Mouse (Mus musculus) erythroblast, embryonic 14.5 days (primary cell): ENCODE measurements around the gene Slc30a2. TPM values are rescaled to one million over a fixed set of nuclear protein-coding genes. Genes with fewer than 3 reads are reported as not detected.
"Not testable (repeated sequence)": the region's sequence is repeated elsewhere in the genome, so short reads cannot be mapped to it uniquely, and the experiment has no call there.

Experiments
- H3K27me3 ChIP-seq: 2 replicates; pipeline ENCODE4 v1.6.1; 2012; ENCODE audit warnings: inconsistent platforms; ENCODE audit not compliant: control insufficient read depth
- H3K36me3 ChIP-seq: 2 replicates; pipeline ENCODE4 v1.6.1; 2012; ENCODE audit warnings: mild to moderate bottlenecking, inconsistent platforms; ENCODE audit not compliant: control insufficient read depth
- H3K4me1 ChIP-seq: 2 replicates; pipeline ENCODE4 v1.6.1; 2012; ENCODE audit warnings: inconsistent platforms; ENCODE audit not compliant: control insufficient read depth
- H3K4me3 ChIP-seq: replicated peaks from 2 replicates; pipeline ENCODE3; 2012; ENCODE audit warnings: moderate library complexity, mild to moderate bottlenecking, inconsistent platforms
- H3K9me3 ChIP-seq: 2 replicates; pipeline ENCODE4 v1.6.1; 2012; ENCODE audit warnings: low read length, inconsistent platforms, mixed read lengths; ENCODE audit not compliant: control insufficient read depth
- GATA1 ChIP-seq: IDR thresholded peaks from 2 replicates; pipeline ENCODE4 v1.6.1; 2012; ENCODE audit warnings: low read length, inconsistent platforms, mixed read lengths
- TAL1 ChIP-seq: IDR thresholded peaks from 3 replicates; pipeline ENCODE4 v1.6.1; 2012; ENCODE audit warnings: low read length, inconsistent platforms, mixed read lengths
- polyA plus RNA-seq: library from polyadenylated mRNA; stranded (reverse); fragments of >175 nt; gene quantifications from 2 replicates; pipeline ENCODE4 v1.2.3, GENCODE M21; 2012

Gene Slc30a2
- polyA plus RNA-seq: not detected in 2 replicates

- Histone ChIP-seq H3K4me1 (no peaks in the 10 kb centered on the region), H3K36me3 (no peaks in the 10 kb centered on the region), H3K9me3 (peaks cover 9% of the 10 kb centered on the region), H3K27me3 (peaks cover 48% of the 10 kb centered on the region), H3K4me3 (no peak within 1 kb of the TSS)
- TF ChIP-seq GATA1 (no peak), TAL1 (no peak)
These were observed at the start of gene Slc30a2 for GRCm38 (mm10) chr4:134343071-134344031. TSS of gene Slc30a2 (plus strand) at chr4:134343181.

- H3K36me3 ChIP-seq: no peaks in the 10 kb centered on the region
- H3K9me3 ChIP-seq: peaks cover 3% of the 10 kb centered on the region; the same call in 1 of the 2 replicates
- peaks cover 14% of the 10 kb centered on the region for H3K27me3 ChIP-seq
- TF ChIP-seq GATA1 (no peak), TAL1 (no peak)
- H3K4me3 ChIP-seq: no peak overlapping the region
- H3K4me1 ChIP-seq: peaks cover 7% of the 10 kb centered on the region
These were observed 49.3 kb upstream of the Slc30a2 start for GRCm38 (mm10) chr4:134293692-134294163.

GRCm38 (mm10) chr4:134296096-134296495, 46.9 kb upstream of the Slc30a2 start:
- H3K27me3 ChIP-seq, H3K4me1 ChIP-seq, H3K4me3 ChIP-seq, H3K36me3 ChIP-seq, H3K9me3 ChIP-seq: not testable (repeated sequence)

- H3K9me3 ChIP-seq: peaks cover 3% of the 10 kb centered on the region; the same call in 1 of the 2 replicates
- no peaks in the 10 kb centered on the region for H3K4me1 ChIP-seq
- TF ChIP-seq TAL1 (no peak), GATA1 (no peak)
- H3K4me3 ChIP-seq: no peak overlapping the region
- H3K36me3 ChIP-seq: no peaks in the 10 kb centered on the region
- H3K27me3 ChIP-seq: peaks cover 6% of the 10 kb centered on the region
These were observed 46.5 kb upstream of the Slc30a2 start for GRCm38 (mm10) chr4:134296523-134296922.

- Histone ChIP-seq H3K36me3 (no peaks in the 10 kb centered on the region), H3K4me3 (no peak overlapping the region), H3K27me3 (peaks cover 6% of the 10 kb centered on the region), H3K4me1 (no peaks in the 10 kb centered on the region), H3K9me3 (peaks cover 3% of the 10 kb centered on the region; the same call in 1 of the 2 replicates)
- TF ChIP-seq GATA1: no peak
- no peak for TF ChIP-seq TAL1
These were observed 45.6 kb upstream of the Slc30a2 start for GRCm38 (mm10) chr4:134297369-134297768.

- no peaks in the 10 kb centered on the region for H3K4me1 ChIP-seq
- peaks cover under 1% of the 10 kb centered on the region; the same call in 1 of the 2 replicates for H3K27me3 ChIP-seq
- H3K4me3 ChIP-seq: no peak overlapping the region
- TF ChIP-seq TAL1: no peak
- TF ChIP-seq GATA1: no peak
- no peaks in the 10 kb centered on the region for H3K36me3 ChIP-seq
- peaks cover 3% of the 10 kb centered on the region; the same call in 1 of the 2 replicates for H3K9me3 ChIP-seq
These were observed 44.1 kb upstream of the Slc30a2 start for GRCm38 (mm10) chr4:134298626-134299497.

- H3K9me3 ChIP-seq: peaks cover 3% of the 10 kb centered on the region; the same call in 1 of the 2 replicates
- no peaks in the 10 kb centered on the region for H3K27me3 ChIP-seq
- no peak overlapping the region for H3K4me3 ChIP-seq
- no peaks in the 10 kb centered on the region for H3K36me3 ChIP-seq
- H3K4me1 ChIP-seq: no peaks in the 10 kb centered on the region
- TF ChIP-seq GATA1: no peak
- TF ChIP-seq TAL1: no peak
These were observed 43.5 kb upstream of the Slc30a2 start for GRCm38 (mm10) chr4:134299498-134299810.

GRCm38 (mm10) chr4:134300316-134300715, 42.7 kb upstream of the Slc30a2 start:
- H3K36me3 ChIP-seq: no peaks in the 10 kb centered on the region
- H3K4me3 ChIP-seq: no peak overlapping the region
- no peak for TF ChIP-seq TAL1
- TF ChIP-seq GATA1: no peak
- peaks cover 3% of the 10 kb centered on the region; the same call in 1 of the 2 replicates for H3K9me3 ChIP-seq
- H3K4me1 ChIP-seq: no peaks in the 10 kb centered on the region
- no peaks in the 10 kb centered on the region for H3K27me3 ChIP-seq

- H3K27me3 ChIP-seq: no peaks in the 10 kb centered on the region
- H3K4me1 ChIP-seq: no peaks in the 10 kb centered on the region
- no peaks in the 10 kb centered on the region for H3K9me3 ChIP-seq
- H3K36me3 ChIP-seq: no peaks in the 10 kb centered on the region
- no peak for TF ChIP-seq TAL1
- TF ChIP-seq GATA1: no peak
- H3K4me3 ChIP-seq: no peak overlapping the region
These were observed 40.9 kb upstream of the Slc30a2 start for GRCm38 (mm10) chr4:134302084-134302483.
